Mouse (Mus musculus) brain, embryonic 14.5 days (tissue): ENCODE data around the gene Psmb6.

Source experiments
- CTCF ChIP-seq: fragments of 200-500 bp; IDR thresholded peaks from 2 replicates; pipeline ENCODE4 v1.5.1; 2012; ENCODE audit warnings: inconsistent platforms, mild to moderate bottlenecking, moderate library complexity, borderline replicate concordance; ENCODE audit not compliant: insufficient read depth, insufficient read length; ENCODE audit errors: extremely low read depth
- POLR2A ChIP-seq: fragments of 200-500 bp; IDR thresholded peaks from 2 replicates; pipeline ENCODE4 v1.6.1; 2012; ENCODE audit warnings: mild to moderate bottlenecking, inconsistent platforms, borderline replicate concordance; ENCODE audit not compliant: poor library complexity, insufficient read depth, insufficient read length, severe bottlenecking; ENCODE audit errors: extremely low read depth

DNA sequence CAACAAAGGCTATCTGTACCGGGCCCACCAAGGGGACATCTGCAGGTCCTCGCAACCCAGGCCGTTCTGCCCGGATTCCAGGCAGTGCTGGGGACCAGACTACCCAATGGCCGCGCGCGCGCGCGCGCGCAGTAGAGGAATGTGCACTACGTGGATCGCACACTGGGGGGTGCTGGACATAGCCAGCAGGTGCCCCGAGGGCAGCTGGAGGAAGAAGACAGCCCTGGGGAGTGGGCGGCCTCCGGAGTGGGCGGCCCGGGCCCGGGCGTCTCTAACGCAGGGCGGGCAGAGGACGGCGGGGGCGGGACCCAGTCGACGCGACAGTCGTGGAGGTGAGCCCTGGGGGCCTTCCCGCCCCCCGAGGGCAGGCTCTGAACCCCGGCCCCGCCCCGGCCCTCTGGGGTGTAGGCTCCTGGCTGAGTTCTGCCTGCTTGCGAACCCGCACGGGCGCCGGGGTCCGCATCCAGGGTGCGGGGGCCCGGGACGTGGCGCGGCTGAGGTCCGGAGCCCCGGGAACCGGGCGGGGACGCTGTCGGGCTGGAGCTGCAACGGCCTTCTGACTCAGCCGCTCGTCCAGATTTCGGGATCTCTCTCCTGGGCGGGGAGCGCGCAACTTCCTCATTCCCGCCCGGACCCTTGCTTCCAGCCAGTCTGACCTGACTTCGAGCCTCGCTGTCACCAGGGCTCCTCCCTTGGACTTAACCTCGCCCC, 14.9 kb downstream of the Psmb6 start, which contains the start of gene Pld2:
- TF ChIP-seq CTCF, result peak; percentile 64
- TF ChIP-seq POLR2A, result no peak
